Mouse (Mus musculus): ENCODE data around the gene Cux2. TPM values are rescaled to one million over a fixed set of nuclear protein-coding genes. Genes with fewer than 3 reads are reported as not detected.

Gene Cux2
- polyA plus RNA-seq, 1 experiment from 2014 or later = 17.4 TPM

- Histone ChIP-seq H3K9me3 (ENCODE audit: control insufficient read depth, low read length) (no peaks in the 10 kb centered on the region), H3K9ac (ENCODE audit: low read depth, low read length) (no peak overlapping the region), H3K27me3 (ENCODE audit: control insufficient read depth, insufficient read depth, low read length) (no peaks in the 10 kb centered on the region; the same call in 1 of the 2 replicates), H3K27ac (ENCODE audit: low read depth, low read length) (no peak overlapping the region), H3K4me2 (replicated peaks; ENCODE audit: low read depth, low read length) (no peak overlapping the region), H3K4me3 (ENCODE audit: low read depth, low read length) (no peak overlapping the region), H3K36me3 (ENCODE audit: control insufficient read depth, insufficient read depth, low read length) (no peaks in the 10 kb centered on the region), H3K4me1 (replicated peaks; ENCODE audit: control insufficient read depth, insufficient read depth, low read length) (peaks cover 10% of the 10 kb centered on the region)
- no peak for ATAC-seq (ENCODE audit: low FRiP score)
- 93% methylated on average over 12 of the region's 12 CpGs for WGBS
- no peak for DNase-seq (ENCODE audit: low spot score)
Measured at GRCm38 (mm10) chr5:121976331-121976730, 73.6 kb downstream of the Cux2 start.

- no peak overlapping the region for H3K4me2 ChIP-seq (replicated peaks; ENCODE audit: low read depth, low read length)
- H3K27me3 ChIP-seq (ENCODE audit: control insufficient read depth, insufficient read depth, low read length) = no peaks in the 10 kb centered on the region; the same call in 1 of the 2 replicates
- H3K27ac ChIP-seq (ENCODE audit: low read depth, low read length) = peak overlapping the region; percentile 51; the same call in 1 of the 2 replicates
- no peaks in the 10 kb centered on the region for H3K9me3 ChIP-seq (ENCODE audit: control insufficient read depth, low read length)
- H3K4me1 ChIP-seq (replicated peaks; ENCODE audit: control insufficient read depth, insufficient read depth, low read length) = peaks cover 11% of the 10 kb centered on the region
- DNase-seq (ENCODE audit: low spot score) = no peak
- no peak overlapping the region for H3K4me3 ChIP-seq (ENCODE audit: low read depth, low read length)
- H3K36me3 ChIP-seq (ENCODE audit: control insufficient read depth, insufficient read depth, low read length) = no peaks in the 10 kb centered on the region
- 43% methylated on average over 10 of the region's 10 CpGs for WGBS
- peak; percentile 14; the same call in 1 of the 2 replicates for ATAC-seq (ENCODE audit: low FRiP score)
- no peak overlapping the region for H3K9ac ChIP-seq (ENCODE audit: low read depth, low read length)
Measured at GRCm38 (mm10) chr5:121973541-121973940, 76.4 kb downstream of the Cux2 start.

GRCm38 (mm10) chr5:121972680-121973192, 77.2 kb downstream of the Cux2 start:
- Histone ChIP-seq H3K36me3 (ENCODE audit: control insufficient read depth, insufficient read depth, low read length) (no peaks in the 10 kb centered on the region), H3K4me1 (replicated peaks; ENCODE audit: control insufficient read depth, insufficient read depth, low read length) (peaks cover 13% of the 10 kb centered on the region), H3K4me3 (ENCODE audit: low read depth, low read length) (no peak overlapping the region), H3K9ac (ENCODE audit: low read depth, low read length) (no peak overlapping the region), H3K9me3 (ENCODE audit: control insufficient read depth, low read length) (no peaks in the 10 kb centered on the region), H3K4me2 (replicated peaks; ENCODE audit: low read depth, low read length) (no peak overlapping the region), H3K27me3 (ENCODE audit: control insufficient read depth, insufficient read depth, low read length) (no peaks in the 10 kb centered on the region; the same call in 1 of the 2 replicates), H3K27ac (ENCODE audit: low read depth, low read length) (no peak overlapping the region)
- ATAC-seq (ENCODE audit: low FRiP score) (peak; percentile 85), DNase-seq (ENCODE audit: low spot score) (peak; percentile 79)
- WGBS = 26% methylated on average over 23 of the region's 23 CpGs

GRCm38 (mm10) chr5:121968999-121969398, 80.9 kb downstream of the Cux2 start:
- H3K27me3 ChIP-seq (ENCODE audit: control insufficient read depth, insufficient read depth, low read length) = no peaks in the 10 kb centered on the region; the same call in 1 of the 2 replicates
- no peak overlapping the region for H3K4me3 ChIP-seq (ENCODE audit: low read depth, low read length)
- no peaks in the 10 kb centered on the region for H3K9me3 ChIP-seq (ENCODE audit: control insufficient read depth, low read length)
- H3K27ac ChIP-seq (ENCODE audit: low read depth, low read length) = no peak overlapping the region
- 80% methylated on average over 15 of the region's 15 CpGs for WGBS
- H3K9ac ChIP-seq (ENCODE audit: low read depth, low read length) = no peak overlapping the region
- DNase-seq (ENCODE audit: low spot score) (no peak), ATAC-seq (ENCODE audit: low FRiP score) (no peak)
- no peaks in the 10 kb centered on the region for H3K36me3 ChIP-seq (ENCODE audit: control insufficient read depth, insufficient read depth, low read length)
- no peak overlapping the region for H3K4me2 ChIP-seq (replicated peaks; ENCODE audit: low read depth, low read length)
- H3K4me1 ChIP-seq (replicated peaks; ENCODE audit: control insufficient read depth, insufficient read depth, low read length) = peaks cover 29% of the 10 kb centered on the region

GRCm38 (mm10) chr5:121968416-121968815, 81.5 kb downstream of the Cux2 start:
- ATAC-seq (ENCODE audit: low FRiP score) (peak; percentile 15; the same call in 1 of the 2 replicates), DNase-seq (ENCODE audit: low spot score) (no peak)
- H3K27ac ChIP-seq (ENCODE audit: low read depth, low read length) = peak overlapping the region; percentile 47; the same call in 1 of the 2 replicates
- no peak overlapping the region for H3K4me2 ChIP-seq (replicated peaks; ENCODE audit: low read depth, low read length)
- H3K9me3 ChIP-seq (ENCODE audit: control insufficient read depth, low read length) = no peaks in the 10 kb centered on the region
- H3K36me3 ChIP-seq (ENCODE audit: control insufficient read depth, insufficient read depth, low read length) = no peaks in the 10 kb centered on the region
- H3K27me3 ChIP-seq (ENCODE audit: control insufficient read depth, insufficient read depth, low read length) = no peaks in the 10 kb centered on the region
- no peak overlapping the region for H3K4me3 ChIP-seq (ENCODE audit: low read depth, low read length)
- H3K9ac ChIP-seq (ENCODE audit: low read depth, low read length) = no peak overlapping the region
- H3K4me1 ChIP-seq (replicated peaks; ENCODE audit: control insufficient read depth, insufficient read depth, low read length) = peaks cover 26% of the 10 kb centered on the region
- WGBS = 76% methylated on average over 15 of the region's 15 CpGs

GRCm38 (mm10) chr5:121967520-121967919, 82.4 kb downstream of the Cux2 start:
- no peaks in the 10 kb centered on the region for H3K36me3 ChIP-seq (ENCODE audit: control insufficient read depth, insufficient read depth, low read length)
- H3K4me2 ChIP-seq (replicated peaks; ENCODE audit: low read depth, low read length) = no peak overlapping the region
- no peak overlapping the region for H3K4me3 ChIP-seq (ENCODE audit: low read depth, low read length)
- H3K9me3 ChIP-seq (ENCODE audit: control insufficient read depth, low read length) = no peaks in the 10 kb centered on the region
- H3K27me3 ChIP-seq (ENCODE audit: control insufficient read depth, insufficient read depth, low read length) = no peaks in the 10 kb centered on the region
- H3K27ac ChIP-seq (ENCODE audit: low read depth, low read length) = no peak overlapping the region
- WGBS = 85% methylated on average over 5 of the region's 5 CpGs
- H3K9ac ChIP-seq (ENCODE audit: low read depth, low read length) = no peak overlapping the region
- no peak for DNase-seq (ENCODE audit: low spot score)
- peaks cover 20% of the 10 kb centered on the region for H3K4me1 ChIP-seq (replicated peaks; ENCODE audit: control insufficient read depth, insufficient read depth, low read length)
- ATAC-seq (ENCODE audit: low FRiP score) = no peak

- Histone ChIP-seq H3K27ac (ENCODE audit: low read depth, low read length) (peak overlapping the region; percentile 68), H3K9ac (ENCODE audit: low read depth, low read length) (no peak overlapping the region), H3K4me1 (replicated peaks; ENCODE audit: control insufficient read depth, insufficient read depth, low read length) (peaks cover 20% of the 10 kb centered on the region), H3K27me3 (ENCODE audit: control insufficient read depth, insufficient read depth, low read length) (no peaks in the 10 kb centered on the region), H3K4me2 (replicated peaks; ENCODE audit: low read depth, low read length) (no peak overlapping the region), H3K4me3 (ENCODE audit: low read depth, low read length) (no peak overlapping the region), H3K9me3 (ENCODE audit: control insufficient read depth, low read length) (no peaks in the 10 kb centered on the region), H3K36me3 (ENCODE audit: control insufficient read depth, insufficient read depth, low read length) (no peaks in the 10 kb centered on the region)
- ATAC-seq (ENCODE audit: low FRiP score) (no peak), DNase-seq (ENCODE audit: low spot score) (peak; percentile 51)
- WGBS = 45% methylated on average over 16 of the region's 16 CpGs
Measured at GRCm38 (mm10) chr5:121966940-121967339, 83.0 kb downstream of the Cux2 start.

- ATAC-seq (ENCODE audit: low FRiP score) (no peak), DNase-seq (ENCODE audit: low spot score) (no peak)
Measured at GRCm38 (mm10) chr5:121962974-121963373, 86.9 kb downstream of the Cux2 start.

GRCm38 (mm10) chr5:121962359-121962758, 87.5 kb downstream of the Cux2 start:
- no peak overlapping the region for H3K9ac ChIP-seq (ENCODE audit: low read depth, low read length)

More at GRCm38 (mm10) chr5:121962974-121963373, 86.9 kb downstream of the Cux2 start:
- 91% methylated on average over 10 of the region's 10 CpGs for WGBS
- no peak overlapping the region for H3K9ac ChIP-seq (ENCODE audit: low read depth, low read length)
- H3K36me3 ChIP-seq (ENCODE audit: control insufficient read depth, insufficient read depth, low read length) = no peaks in the 10 kb centered on the region
- H3K4me3 ChIP-seq (ENCODE audit: low read depth, low read length) = no peak overlapping the region
- H3K4me2 ChIP-seq (replicated peaks; ENCODE audit: low read depth, low read length) = no peak overlapping the region
- no peaks in the 10 kb centered on the region for H3K27me3 ChIP-seq (ENCODE audit: control insufficient read depth, insufficient read depth, low read length)
- H3K27ac ChIP-seq (ENCODE audit: low read depth, low read length) = no peak overlapping the region
- no peaks in the 10 kb centered on the region for H3K9me3 ChIP-seq (ENCODE audit: control insufficient read depth, low read length)
- H3K4me1 ChIP-seq (replicated peaks; ENCODE audit: control insufficient read depth, insufficient read depth, low read length) = peaks cover 17% of the 10 kb centered on the region; the same call in 1 of the 2 replicates

More at GRCm38 (mm10) chr5:121962359-121962758, 87.5 kb downstream of the Cux2 start:
- Histone ChIP-seq H3K27ac (ENCODE audit: low read depth, low read length) (no peak overlapping the region), H3K4me2 (replicated peaks; ENCODE audit: low read depth, low read length) (no peak overlapping the region), H3K27me3 (ENCODE audit: control insufficient read depth, insufficient read depth, low read length) (no peaks in the 10 kb centered on the region), H3K4me3 (ENCODE audit: low read depth, low read length) (no peak overlapping the region), H3K9me3 (ENCODE audit: control insufficient read depth, low read length) (no peaks in the 10 kb centered on the region), H3K4me1 (replicated peaks; ENCODE audit: control insufficient read depth, insufficient read depth, low read length) (peaks cover 17% of the 10 kb centered on the region; the same call in 1 of the 2 replicates), H3K36me3 (ENCODE audit: control insufficient read depth, insufficient read depth, low read length) (no peaks in the 10 kb centered on the region)
- DNase-seq (ENCODE audit: low spot score) (no peak), ATAC-seq (ENCODE audit: low FRiP score) (no peak)
- 94% methylated on average over 7 of the region's 7 CpGs for WGBS

Measured in hindbrain, embryonic 11.5 days (tissue).